Mouse (Mus musculus) layer of hippocampus, postnatal 36 days (tissue): Measurements from ENCODE around the gene Kif5a. TPM values are rescaled to one million over a fixed set of nuclear protein-coding genes. Genes with fewer than 3 reads are reported as not detected.

Experiments used
- DNase-seq, 2 experiments: peaks; one replicate each; pipeline ENCODE4 v3.0.0; 2022
- total RNA-seq, 2 experiments: library from RNA; stranded (reverse); gene quantifications; 2 replicates each; pipeline ENCODE4 v1.2.3; 2021

The Kif5a gene
- total RNA-seq, 2 experiments from 2014 or later = 715 to 742 TPM

DNA sequence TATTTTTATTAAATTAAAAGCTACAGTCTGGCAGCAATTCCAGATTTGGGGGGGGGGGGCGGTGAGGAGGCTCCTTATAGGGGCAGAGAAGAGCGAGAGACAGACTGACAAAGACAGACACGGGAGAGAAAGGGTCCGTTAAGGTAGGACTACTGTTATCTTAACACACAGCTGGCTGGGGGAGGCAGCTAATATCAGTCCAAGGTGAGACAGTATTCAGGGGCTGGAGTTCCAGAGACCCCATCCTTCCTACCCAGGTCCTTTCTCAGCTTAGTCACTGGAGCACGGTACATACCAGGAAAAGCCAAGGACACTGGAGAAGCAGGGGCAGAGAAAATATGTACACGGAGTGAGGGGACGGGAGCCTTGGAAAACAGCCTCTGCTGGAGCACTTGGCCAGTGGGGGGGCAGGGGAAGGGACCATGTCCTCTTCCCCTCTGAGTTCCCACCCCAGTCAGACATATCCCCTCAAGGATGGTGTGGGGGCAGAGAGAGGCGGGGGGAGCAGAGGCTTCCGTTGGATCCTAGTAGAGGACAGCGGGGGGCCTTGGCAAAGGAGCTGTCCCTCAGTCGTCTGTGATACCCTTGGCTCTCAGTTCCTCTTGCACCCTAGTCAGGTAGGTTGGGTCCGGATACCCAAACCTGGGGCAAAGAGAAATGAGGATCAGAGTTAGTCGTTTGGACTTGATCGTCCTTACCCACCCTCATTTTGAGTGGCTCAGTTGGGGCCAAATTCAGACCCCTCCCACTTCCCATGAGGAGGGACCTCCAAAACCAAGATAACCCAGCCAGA, 72.6 kb downstream of the Kif5a start:
- DNase-seq = no peak

DNA sequence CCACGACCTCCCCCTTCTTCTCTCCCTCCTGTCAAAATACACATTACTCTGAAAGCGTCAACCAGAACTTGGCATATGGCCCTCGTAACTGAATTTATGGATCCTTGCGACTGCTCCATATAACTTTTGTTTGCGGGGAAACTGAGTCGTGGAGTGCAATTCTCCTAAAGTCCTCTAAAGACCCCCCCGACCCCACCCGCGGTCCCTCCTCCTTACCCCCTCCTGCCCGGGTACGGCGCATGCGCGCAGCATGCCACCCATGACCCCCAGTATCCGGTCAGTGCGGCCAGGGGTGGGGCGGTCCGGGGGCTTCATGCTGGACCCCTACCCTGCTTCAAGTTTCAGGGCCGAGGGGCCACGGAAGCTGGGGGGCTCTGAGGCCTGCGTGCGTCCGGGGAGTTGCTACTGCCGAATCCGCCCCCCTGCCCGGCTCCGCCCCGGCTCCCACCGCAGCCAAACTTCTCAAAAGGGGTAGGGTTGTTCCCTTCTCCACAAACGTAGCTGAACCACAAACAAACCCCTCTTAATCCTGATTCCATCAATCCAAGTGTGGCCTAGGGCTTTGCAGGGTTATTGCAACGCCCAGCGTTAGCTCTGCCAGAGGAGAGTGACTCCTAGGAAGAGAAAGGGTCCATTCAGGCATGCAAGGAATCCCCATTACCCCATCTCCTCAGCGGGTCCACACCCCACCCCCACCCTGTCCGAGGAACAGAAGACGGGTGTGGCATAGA, 73.3 kb downstream of the Kif5a start, which contains the start of gene Arhgef25:
Gene Arhgef25, minus strand, starts transcription at position 433 of the 731 bp plus-strand sequence.
- DNase-seq = no peak

DNA sequence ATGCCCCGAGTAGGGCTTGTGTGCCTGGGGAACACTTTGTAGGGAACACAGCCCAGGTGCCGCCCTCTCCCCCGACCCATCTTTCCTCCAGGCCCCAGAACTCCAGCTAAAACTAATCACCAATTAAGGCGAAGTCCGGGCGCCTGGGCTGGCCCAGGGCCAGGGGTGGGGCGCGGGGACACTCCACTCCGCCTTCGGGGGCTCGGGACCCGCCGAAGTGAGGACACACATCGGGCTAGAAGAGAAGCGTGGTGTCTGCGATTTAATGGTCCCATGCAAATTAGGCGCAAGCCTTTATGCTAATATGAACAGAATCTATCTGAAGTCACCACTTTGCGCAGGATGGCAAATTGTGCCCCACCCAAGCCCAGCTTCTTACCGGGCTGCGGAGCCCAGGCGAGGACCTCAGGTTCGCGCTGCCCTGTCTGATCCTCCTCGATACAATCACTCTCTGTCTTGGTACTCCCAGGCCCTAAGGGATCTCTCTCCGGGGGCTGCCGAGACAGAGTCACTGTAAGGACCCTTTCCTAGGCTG, 74.0 kb downstream of the Kif5a start:
- no peak for DNase-seq

DNA sequence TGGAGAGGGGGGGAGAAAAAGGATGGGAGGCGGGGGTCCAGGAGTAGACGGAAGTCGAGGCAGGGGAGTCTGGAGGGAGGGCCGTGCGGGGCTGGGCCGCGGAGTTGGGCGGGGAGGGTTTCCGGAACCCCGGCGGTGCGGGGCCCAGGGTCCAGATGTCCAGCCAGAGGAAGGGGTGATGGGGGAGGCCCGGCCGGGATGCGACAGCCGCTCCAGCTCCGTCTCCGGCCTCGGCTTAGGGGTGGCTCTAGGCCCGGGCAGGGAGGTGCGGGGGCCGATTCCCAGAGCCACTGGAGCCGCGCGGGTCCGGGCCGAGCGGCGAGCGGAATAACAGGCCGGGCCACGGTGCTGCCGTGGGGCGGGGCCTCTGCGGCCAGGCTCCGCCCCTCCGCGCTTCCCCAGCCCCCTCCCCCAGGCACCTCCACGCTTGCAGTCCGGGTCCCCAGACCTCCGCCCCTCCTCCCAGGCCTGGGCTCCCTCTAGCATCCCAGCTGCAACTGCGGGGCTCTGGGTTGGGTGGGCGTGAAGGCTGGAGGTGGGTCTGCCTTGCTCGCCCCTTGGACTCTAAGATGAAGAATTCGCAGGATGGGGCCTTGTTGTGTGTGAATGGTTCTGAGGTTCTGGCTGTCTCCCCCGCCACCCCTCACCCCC, 74.6 kb downstream of the Kif5a start:
- DNase-seq = peak; percentile 62 to 71

DNA sequence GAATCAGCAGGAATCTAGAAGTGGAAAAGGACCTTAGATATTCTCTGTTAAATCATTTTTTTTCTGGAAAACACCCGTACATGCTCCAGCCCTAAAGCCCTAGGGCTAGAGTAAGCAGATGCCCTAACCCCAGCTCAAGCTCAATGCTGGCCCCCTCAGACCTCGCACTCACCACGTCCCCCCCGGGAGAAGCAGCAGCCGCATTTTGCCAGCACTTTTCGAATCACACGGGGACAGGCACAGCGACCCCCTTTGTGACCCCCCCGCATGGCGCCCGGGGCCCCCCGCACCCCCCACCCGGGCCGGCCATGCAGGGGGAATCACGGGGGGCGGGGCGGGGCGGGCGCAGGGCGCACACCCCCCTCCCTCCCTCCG, 75.1 kb downstream of the Kif5a start:
- DNase-seq = no peak

DNA sequence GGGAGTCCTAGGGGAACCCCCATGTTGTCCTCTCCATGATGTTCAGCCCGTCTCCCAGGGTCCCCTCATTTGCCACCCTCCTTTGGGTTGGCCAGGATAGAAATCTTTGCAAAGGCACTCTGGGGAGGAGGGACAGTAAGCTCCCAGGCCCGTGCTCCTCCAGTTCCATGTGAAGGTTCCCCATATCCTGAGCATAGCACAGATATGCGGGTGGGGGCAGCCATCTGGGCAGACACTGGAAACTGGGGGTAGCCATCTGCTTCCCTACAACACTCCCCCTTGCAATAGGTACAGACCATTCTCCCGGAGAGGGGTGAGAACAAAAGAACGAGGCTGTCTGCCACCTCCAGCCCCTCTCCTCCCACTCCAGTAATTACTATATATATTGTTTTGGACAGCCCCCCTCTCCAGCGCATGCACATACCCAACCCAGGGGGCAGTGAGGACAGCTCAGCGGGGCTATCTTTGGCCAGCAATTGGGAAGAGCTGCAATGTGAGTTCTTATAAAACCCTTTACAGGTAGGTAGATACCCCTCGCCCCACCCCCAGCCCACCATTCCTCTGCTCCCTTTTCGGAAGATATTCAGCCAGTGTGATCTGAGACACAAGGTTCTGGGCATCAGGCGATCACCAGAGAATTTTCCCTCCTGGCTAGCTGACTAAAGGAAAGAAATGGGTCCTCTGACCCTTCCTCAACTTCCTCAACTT, 75.6 kb downstream of the Kif5a start:
- peak; percentile 83 to 84 for DNase-seq

DNA sequence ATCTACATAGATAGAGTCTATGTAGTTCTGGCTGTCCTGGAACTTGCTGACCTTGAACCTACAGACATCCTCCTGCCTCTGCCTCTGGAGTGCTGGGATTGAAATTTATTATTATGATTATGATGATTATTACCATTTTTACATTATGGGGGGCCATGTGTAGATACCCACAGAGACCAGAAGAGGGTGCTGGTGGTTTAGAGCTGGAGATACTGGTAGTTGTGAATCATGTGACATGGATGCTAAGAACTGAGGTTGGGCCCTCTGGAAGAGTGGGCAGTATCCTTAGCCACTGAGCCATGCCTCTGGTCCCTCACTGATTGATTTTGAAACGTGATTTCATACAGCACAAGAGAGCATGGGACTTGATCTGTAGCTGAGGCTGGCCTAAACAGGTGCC, 76.7 kb downstream of the Kif5a start:
- DNase-seq = no peak

DNA sequence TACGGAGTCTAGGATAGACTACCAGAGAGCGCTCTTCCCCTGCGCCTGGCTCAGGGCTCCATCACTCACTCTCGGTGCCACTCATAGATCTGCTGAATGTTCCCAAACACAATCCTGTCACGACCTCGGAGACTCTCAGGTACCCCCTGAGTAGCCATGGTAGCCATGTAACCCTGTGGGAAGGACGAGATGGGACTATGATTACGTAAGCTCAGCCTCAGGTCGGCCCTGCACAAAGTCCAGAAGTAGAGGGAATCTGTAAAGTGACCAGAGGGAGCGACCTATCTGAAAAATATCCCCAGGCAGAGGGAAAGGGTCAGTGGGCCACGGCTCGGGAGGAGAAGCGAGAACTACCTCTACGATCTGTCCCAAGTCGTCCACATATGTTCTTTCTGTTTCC, 77.6 kb downstream of the Kif5a start:
- DNase-seq = no peak

DNA sequence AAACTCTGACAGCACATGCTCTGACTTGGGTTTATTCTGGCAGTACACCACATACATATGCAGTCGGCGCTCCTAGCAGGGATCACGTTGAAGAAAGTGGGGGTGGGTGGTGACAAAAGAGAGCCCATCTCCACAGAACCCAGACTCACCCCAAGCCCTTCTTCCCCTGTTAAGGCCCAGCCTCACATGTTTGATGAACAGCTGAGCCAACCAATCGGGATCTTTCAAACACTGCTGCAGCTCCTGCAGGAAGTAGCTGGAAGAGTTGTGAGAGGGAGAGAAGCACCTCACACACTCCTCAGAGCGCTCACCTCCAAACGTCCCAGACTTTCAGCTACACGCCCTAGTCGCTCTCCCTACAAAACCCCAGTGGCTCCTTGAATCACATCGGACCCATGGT, 78.0 kb downstream of the Kif5a start:
- DNase-seq = no peak

DNA sequence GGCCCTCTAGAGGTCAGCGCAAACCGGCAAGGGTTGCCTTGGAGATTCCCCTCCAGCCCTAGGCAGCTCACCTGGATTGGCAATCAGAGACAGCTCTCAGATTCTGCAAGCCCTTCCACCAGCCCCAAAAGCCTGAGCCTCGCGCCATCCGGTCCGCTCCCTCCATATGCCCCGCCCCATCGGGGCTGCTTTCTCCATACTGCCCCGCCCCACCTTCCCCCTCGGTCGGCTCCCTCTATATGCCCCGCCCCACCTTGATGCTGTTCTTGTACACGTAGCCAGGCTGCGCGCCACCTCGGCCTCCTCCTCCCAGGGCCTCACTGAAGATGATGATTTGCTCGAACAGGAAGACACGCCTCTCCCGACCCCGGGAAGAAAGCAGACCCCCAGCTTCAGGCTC, 79.4 kb downstream of the Kif5a start:
- DNase-seq = no peak

DNA sequence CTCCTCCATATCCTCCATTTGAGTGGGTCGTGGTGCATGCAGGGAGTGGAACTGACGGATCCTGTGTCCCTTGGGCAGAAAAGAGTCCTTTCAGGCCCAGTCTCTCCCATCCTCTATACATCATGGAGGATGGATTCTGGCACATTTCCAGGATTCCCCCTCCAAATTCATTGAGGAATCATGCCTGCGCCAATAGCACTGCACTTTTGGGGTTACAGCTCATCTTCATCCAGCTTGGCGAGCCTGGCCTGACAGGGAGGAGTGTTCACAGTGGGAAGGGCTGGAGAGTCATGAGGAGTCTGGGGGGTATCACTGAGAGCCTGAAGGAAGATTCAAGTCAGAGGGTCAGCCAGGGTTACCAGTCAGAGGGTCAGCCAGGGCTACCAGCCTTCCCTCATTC, 80.5 kb downstream of the Kif5a start:
- no peak for DNase-seq

DNA sequence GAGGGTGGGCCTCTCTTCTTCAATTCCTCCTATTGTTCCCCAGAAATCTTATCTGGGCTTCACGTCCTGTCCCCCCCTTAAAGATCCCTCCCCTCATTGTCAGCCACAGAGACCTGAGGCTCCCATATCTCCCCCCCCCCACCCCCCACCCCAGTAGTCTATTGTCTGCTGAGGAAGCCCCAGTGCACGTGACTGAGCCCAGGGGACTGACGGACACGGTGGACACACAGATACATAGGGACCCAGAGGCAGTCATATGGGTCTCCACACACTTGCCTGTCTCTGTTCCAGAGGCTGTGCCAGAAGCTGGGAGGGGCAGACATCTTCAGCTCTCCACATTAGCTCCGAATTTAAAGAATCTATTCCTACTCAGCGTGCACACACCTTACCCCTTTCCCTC, 81.6 kb downstream of the Kif5a start:
- no peak for DNase-seq

DNA sequence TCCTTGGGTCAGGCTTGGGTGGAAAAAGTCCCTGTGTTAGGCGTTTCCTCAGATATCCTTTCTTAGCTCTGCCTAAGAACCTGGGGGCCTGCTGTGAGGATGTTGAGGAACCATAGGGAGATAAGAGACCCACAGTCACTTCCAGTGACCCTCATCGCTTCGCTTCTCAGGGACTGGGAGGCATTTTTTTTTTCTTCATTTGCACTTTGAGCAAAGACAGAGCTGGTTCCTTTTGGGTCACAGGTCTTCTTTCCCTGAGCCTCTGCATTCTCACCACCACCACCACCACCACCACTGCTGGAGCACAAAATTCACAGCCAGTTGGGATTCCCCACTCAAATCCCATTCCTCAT, 82.5 kb downstream of the Kif5a start:
- no peak for DNase-seq

DNA sequence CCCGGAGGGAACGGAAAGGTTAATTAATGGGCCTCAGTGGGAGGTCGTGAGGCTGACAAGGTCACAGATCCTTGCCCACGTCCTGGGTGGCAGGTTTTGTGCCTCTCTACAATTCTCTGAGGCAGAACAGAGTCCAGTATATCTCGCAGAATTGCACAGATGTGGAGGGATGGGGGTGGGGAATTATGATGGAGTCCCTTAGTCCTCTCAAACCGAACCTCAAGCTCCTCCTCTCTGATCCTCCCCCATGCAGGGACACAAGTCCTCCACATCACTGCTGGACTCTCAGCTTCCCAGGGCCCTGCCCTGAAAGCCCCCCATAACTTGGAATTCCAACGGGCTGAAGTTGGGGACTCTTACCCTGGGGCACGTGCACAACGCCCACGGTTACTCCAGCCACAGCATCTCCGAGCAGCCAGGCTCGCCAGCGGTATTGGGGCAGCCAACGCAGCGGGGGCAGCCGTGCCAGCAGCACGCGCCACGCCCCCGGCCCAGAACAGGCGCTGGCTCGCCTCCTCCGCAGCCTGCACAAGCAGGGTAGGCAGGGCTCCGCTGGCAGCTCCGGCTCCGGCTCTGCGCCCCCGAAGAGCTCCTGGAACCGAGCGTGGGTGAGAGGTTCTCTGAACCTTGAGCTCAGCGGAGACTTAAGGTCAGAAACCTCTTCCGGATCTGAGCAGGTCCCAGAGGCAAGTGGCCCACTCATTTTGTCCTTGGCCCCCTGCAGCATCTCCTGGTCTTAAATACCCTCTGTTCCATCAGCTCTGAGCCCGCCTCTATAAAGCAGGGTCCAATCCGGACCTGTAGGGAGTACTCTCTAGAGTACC, 83.1 kb downstream of the Kif5a start, which contains the start of gene Slc26a10:
Gene Slc26a10, minus strand, starts transcription at position 775 of the 824 bp plus-strand sequence.
- DNase-seq = peak; percentile 11 to 70

DNA sequence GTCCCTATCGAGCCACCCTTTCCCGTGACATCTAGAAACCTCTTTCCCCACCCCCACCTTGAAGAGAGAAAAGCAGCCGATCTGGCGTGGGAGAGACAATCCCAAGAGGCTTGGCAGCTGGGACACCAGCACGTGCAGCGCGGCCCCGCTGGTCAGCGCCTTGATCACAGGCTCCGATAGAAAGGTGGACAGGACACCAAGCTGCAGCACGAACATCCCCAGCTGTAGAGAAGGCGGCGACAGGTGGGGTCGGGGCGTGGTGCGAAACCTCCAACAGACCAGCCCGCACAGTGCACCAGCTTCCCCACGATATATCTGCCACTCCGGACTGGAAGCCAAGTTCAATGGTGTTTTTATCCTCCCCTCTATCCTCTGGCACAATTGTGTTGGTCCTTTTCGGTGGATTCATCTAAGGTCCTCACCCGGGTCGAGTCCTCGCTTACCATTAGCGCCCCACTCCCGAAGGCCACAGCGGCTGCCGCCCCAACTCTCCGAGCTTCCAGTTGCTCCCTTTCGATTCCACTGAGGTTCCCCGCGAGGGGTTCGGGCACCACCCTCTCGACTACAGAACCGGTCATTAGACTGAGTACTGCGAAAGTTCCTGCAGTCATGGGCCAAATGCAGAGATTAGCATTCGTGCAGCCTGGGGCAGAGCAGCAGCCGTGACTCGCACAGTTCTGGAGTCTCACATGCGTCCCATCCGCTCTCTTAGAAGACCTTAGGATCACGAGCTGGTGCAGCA, 84.7 kb downstream of the Kif5a start:
- DNase-seq = peak; percentile 9 to 31

DNA sequence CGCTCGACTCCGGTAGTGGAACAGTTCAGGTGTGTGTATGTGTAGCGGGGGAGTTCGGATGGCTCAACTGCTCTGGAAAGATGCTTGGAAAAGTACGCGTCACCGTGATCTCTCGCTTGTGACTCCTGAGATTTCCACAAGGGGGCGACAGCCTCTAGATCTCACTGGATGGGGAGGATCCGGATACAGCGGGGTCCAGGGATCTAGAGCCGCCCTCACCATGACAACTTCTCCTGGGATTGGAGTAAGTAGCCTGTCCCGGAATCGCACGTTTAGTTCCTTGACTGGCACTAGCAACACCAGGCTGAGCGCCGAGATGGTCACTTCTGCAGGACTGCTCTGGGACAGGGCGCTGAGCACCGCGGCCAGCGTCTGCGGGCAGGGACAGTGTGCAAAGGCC, 85.4 kb downstream of the Kif5a start:
- peak; percentile 76 to 79 for DNase-seq

DNA sequence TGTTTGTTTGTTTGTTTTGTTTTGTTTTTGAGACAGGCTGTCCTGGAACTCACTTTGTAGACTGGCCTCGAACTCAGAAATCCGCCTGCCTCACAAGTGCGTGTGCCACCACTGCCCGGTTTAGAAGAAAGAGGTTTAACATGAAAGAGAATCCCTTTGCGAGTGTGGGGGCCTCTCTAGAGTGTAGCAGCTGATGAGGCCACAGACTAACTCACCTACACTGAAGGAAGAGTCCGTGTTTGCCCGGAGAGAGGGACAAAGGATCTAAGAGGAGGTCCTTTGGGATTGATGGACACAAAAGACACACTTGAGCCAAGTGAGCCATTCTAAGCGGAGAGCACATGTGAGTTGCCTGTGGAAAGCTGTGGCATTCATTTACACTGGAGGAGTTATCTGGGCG, 85.9 kb downstream of the Kif5a start:
- DNase-seq = peak in 1 of 2 experiments; percentile 3

DNA sequence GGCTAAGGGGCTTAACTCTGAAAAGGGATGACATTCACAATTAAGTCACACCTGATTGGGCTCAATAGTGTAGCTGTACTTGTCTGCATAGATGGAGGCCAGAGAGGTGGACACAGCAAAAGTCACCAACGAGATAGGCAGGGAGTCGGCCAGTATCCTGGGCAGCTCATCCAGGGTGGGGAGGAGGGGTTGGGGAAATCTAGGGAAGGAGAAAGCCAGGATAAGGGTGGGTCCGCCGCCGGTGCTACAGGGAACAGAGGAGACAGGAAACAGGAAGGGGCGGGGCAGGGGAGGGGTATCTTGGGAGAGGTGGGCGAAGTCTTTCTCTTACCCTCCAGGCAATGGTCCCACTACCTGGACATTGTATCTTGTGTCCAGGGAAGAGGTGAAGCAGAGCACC, 86.4 kb downstream of the Kif5a start:
- DNase-seq = no peak

DNA sequence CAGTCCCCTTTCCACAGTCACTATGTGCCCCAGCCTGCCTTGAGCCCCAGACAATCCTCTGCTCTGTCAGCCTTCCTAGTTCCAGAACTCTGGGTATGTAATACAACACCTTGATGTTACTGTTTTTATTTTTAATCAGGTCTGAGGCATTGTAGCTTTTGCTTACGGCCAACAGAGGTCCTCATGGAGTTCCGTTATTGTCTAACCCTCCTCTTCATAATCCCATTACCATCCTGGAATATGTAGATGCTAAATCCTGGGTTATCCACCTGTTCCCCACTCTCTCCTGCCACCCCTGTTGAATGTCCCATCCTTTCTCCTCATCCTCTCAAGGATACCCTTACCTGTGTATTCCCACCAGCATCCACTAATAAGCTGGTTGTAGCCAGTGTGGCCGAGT, 86.9 kb downstream of the Kif5a start:
- no peak for DNase-seq
